Mouse (Mus musculus): ENCODE measurements around the gene AU022252. TPM values are rescaled to one million over a fixed set of nuclear protein-coding genes. Genes with fewer than 3 reads are reported as not detected.
A peak's percentile ranks its signal among the peaks of the same experiment; 100 is the strongest.

Gene AU022252
- total RNA-seq, 2 experiments from 2014 or later = 27.8 to 29.7 TPM

DNA sequence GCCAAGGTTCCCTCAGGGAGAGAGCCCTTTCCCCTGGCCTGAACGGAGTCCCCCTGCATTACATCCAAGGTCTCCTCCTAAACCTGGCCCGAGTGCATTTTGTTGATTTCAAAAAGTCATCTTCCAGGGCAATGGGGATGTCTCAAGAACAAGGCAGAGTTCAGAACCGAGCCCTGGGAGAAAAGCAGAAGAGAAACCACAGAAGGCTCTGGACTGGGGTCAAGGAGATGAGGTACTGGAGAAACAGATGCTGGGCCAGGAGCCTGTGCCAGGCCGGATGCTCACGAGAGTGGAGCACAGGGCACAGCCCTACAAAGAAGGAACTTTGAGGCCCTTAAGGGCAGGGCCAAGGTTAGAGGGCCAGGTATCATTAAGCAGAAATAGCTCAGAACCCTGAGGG, 54.8 kb downstream of the AU022252 start:
- Histone ChIP-seq H3K4me3 (no peak overlapping the region), H3K27ac (0 out of 2 replicates have a peak overlapping the region, but pooled peaks have one; percentile 1)
- intact Hi-C loops (cut with DNase I) = no loop called here
- no peak for TF ChIP-seq CTCF (IDR thresholded peaks at IDR 0.05)
- DNase-seq = peak; percentile 35

DNA sequence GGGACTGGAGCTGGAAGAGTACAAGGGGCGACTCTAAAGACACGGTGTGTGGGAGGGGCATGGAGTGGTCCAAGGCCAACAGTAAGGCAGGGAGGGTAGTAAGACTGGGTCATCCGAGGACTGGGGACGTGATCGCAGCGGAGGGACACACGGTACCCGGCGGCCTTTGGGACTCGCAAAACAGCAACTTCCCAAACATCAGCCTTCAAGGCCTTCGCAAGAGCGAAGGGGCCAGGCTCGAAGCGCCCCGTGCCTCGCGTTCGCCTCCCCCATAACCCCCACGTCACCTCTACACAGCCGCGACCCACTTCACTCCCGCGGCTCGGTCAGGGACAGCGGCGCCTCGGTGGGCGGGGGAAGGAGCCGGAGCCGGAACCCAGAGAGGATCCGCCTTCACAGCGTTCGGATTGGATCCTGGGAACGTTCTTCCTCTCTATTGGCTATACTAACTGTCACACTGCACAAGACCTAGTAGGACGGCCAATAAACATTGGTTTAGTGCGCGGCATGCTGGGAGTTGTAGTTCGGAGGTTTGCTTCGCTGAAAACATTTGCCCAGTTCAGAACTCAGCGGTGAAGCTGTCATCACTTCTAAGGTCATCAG, 58.6 kb downstream of the AU022252 start, which contains the start of gene Zfp691:
Gene Zfp691 (minus strand): TSS at position 345 of the 603 bp plus-strand sequence.
- peak within 1 kb of the TSS; percentile 98 for H3K27ac ChIP-seq
- peak; percentile 95 for DNase-seq
- intact Hi-C loops (cut with DNase I) = no loop called here
- no peak for TF ChIP-seq CTCF (IDR thresholded peaks at IDR 0.05)
- H3K4me3 ChIP-seq = peak within 1 kb of the TSS; percentile 97

DNA sequence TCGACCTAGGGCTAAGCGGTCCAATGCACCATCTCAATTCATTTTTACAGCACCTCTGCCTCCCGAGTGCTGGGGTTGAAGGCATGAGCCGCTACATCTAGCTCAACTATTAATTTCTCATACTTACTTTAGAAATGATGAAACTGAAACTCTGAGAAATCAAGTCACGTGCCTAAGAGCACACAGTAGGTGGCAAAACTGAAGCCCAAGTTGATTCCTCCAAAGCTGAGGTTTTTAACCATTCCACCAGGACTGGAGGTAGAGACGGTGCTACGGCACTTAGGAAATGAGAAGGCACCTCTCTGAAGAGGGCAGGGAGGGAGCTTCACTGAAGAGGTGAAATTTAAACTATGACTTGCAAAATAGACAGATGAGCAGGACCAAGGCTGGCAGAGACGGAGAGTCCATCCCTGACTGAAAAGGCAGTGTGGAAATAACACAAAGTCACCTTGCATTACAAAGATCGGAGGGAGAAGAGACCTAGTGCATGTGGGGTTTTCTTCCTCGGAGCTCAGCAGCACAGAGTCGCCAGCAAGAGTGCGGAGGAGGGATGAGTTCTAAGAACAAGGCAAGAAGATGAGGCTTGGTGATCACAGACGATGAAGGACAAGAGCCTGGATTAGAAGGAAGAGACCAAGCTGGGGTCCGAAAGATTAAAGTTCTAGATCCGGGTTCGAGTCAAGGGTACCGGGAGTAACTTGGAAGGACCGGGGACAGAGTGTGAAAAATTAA, 59.4 kb downstream of the AU022252 start:
- Histone ChIP-seq H3K27ac (peak overlapping the region; percentile 98), H3K4me3 (peak overlapping the region; percentile 97)
- no peak for DNase-seq
- intact Hi-C loops (cut with DNase I) = no loop called here
- no peak for TF ChIP-seq CTCF (IDR thresholded peaks at IDR 0.05)

DNA sequence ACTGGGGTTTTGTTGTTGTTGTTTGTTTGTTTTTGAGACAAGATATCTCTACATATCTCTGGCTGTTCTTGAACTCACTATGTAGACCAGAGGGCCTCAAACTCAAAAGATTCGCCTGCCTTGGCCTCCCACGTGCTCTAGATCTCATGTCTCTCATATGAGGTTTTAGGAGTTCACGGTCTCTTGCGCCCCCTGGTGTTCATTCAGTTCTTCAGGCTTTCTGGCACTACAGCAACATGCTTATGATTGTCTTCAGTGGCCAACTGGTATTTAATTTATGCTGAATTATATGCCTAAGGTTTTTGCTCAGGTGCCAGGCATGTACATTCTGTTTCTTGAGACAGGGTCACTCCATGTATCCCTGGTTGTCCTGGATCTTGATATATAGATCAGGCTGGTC, 64.8 kb downstream of the AU022252 start:
- peak; percentile 84 for DNase-seq
- Histone ChIP-seq H3K4me3 (no peak overlapping the region), H3K27ac (no peak overlapping the region)
- intact Hi-C loops (cut with DNase I) = loop anchor here (1.0 to 5.0 kb wide), 2 partner anchors 35 to 162 kb away; no protein-coding TSS in a partner anchor
- TF ChIP-seq CTCF (IDR thresholded peaks at IDR 0.05) = peak; percentile 91; the same call in 1 of the 2 replicates

DNA sequence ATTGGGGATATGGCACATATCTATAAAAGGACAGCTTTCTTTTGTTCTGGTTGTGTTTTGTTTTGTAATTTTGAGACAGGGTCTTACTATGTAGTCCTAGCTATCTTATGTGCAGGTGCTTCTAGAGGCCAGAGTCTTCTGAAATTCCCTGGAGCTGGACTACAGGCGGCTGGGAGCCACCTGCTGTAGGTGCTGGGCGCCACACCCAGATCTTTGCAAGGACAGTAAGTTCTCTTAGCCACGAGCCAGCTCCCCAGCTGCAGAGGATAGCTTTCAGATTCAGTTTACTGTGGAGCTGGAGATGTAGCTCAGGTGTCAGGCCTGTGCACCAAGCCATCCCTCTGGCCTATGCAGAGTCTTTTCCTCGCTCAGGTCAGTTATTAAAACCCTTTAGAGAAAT, 65.4 kb downstream of the AU022252 start:
- Histone ChIP-seq H3K27ac (no peak overlapping the region), H3K4me3 (no peak overlapping the region)
- intact Hi-C loops (cut with DNase I) = loop anchor here (5.0 kb wide), 1 partner anchor 35 kb away; no protein-coding TSS in a partner anchor
- TF ChIP-seq CTCF (IDR thresholded peaks at IDR 0.05) = no peak
- no peak for DNase-seq

DNA sequence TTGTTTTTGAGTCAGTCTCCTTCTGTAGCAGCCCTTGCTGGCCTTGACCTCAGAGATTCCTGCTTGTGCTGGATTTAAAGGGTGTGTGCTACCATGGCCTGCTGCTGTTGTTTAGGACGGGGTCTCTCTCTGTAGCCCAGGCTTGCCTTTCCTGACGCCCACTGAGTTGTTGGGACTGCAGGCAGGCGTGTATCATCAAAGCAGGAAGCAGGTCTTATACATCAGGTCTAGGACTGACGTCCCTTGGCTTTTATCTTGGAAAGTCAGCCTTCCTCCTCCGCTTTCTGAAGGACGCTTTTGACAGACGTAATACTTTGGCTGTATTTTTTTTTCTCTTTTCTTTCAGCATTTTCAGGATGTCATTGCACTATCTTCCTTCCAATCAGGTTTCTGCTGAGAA, 66.6 kb downstream of the AU022252 start:
- intact Hi-C loops (cut with DNase I) = loop anchor here (5.0 kb wide), 1 partner anchor 36 kb away; no protein-coding TSS in a partner anchor
- no peak for TF ChIP-seq CTCF (IDR thresholded peaks at IDR 0.05)
- no peak for DNase-seq
- H3K27ac ChIP-seq = no peak overlapping the region
- H3K4me3 ChIP-seq = no peak overlapping the region

DNA sequence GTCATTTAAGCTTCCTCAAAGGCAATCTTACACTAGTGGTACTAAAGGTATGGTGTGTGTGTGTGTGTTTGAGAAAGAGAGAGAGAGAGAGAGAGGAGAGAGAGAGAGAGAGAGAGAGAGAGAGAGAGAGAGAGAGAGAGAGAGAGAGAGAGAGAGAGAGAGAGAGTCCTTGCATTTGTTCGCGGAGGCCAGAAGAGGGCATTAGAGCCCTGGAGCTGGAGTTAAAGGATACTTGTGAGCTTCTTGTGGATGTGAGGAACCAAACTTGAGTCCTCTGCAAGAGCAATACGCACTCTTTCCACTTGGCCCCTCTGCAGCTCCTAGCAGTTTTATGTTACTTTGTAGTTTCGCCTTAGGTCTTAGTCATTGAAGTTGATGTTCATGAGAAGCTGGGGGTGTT, 69.5 kb downstream of the AU022252 start:
- no peak for TF ChIP-seq CTCF (IDR thresholded peaks at IDR 0.05)
- Histone ChIP-seq H3K4me3 (no peak overlapping the region), H3K27ac (no peak overlapping the region)
- no peak for DNase-seq
- intact Hi-C loops (cut with DNase I) = no loop called here

DNA sequence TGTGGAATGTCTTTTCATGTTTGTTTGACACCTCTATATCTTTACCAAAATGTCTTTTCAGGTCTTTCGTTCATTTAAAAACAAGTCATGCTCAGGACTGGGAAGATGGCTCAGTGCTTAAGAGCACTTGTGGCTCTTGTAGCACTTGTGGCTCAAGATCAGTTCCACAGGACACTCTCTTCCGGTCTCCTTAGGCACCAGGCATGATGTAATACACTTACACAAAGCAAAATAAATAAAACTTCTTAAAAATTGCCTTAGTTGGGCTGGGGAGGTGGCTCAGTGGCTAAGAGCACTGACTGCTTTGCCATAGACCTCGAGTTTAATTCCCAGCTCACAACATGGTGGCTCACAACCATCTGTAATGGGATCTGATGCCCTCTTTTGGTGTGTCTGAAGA, 71.2 kb downstream of the AU022252 start:
- DNase-seq = no peak
- Histone ChIP-seq H3K27ac (no peak overlapping the region), H3K4me3 (no peak overlapping the region)
- TF ChIP-seq CTCF (IDR thresholded peaks at IDR 0.05) = no peak
- intact Hi-C loops (cut with DNase I) = no loop called here

DNA sequence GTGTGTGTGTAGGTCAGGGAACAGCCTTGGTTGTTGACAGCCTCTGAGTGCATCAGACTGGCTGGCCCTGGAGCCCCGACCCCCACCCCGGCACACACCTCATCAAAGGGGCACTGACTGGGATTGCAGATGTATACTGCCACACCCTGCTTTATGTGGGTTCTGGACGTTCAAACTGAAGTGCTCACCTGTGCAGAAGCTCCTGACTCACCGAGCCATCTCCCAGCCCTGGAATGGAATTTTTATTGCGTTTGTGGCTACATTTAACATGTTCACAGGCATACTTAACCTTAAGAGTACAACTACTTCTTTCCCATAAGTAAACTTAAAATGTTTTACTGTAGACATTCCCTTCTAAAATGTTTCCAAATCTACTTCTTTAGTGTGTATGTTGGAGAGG, 74.6 kb downstream of the AU022252 start:
- DNase-seq = no peak
- Histone ChIP-seq H3K4me3 (no peak overlapping the region), H3K27ac (no peak overlapping the region)
- TF ChIP-seq CTCF (IDR thresholded peaks at IDR 0.05) = no peak
- intact Hi-C loops (cut with DNase I) = no loop called here

DNA sequence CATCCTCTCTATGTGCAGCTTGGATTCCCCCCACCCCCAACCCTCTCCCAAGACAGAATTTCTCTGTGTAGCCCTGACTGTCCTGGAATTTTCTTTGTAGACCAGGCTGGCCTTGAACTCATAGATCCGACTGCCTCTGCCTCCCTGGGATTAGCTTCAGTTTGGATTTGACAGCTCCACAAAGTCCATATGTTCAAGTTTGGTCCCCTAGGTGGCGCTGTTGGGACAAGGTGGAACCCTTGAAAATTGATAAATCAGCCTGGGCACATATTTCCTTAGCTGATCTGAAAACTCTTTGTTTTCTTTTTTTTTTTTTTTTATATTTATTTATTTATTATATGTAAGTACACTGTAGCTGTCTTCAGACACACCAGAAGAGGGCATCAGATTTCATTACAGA, 75.3 kb downstream of the AU022252 start:
- intact Hi-C loops (cut with DNase I) = no loop called here
- H3K27ac ChIP-seq = no peak overlapping the region
- no peak overlapping the region for H3K4me3 ChIP-seq
- TF ChIP-seq CTCF (IDR thresholded peaks at IDR 0.05) = peak; percentile 69
- DNase-seq = peak; percentile 63

Other genes starting within 250 kb of the AU022252 start
- gene Slc2a1, start 124.0 kb downstream of the AU022252 start, total RNA-seq (2021) = 1 to 10 TPM; 5.1 to 6.3 TPM
- gene Zfp691, start 58.5 kb downstream of the AU022252 start, total RNA-seq (2021) = 10 to 100 TPM; 16.8 to 26.4 TPM
- gene Ermap, start 42.7 kb downstream of the AU022252 start, total RNA-seq (2021) = not detected
- gene Svbp, start 37.4 kb downstream of the AU022252 start, total RNA-seq (2021) = 10 to 100 TPM in 1 of 2 experiments, 1 to 10 TPM in 1; 9.7 to 11.9 TPM
- not detected for gene Tmem269, start 14.5 kb downstream of the AU022252 start, total RNA-seq (2021)
- gene P3h1, start 203 bp upstream of the AU022252 start, total RNA-seq (2021) = 10 to 100 TPM in 1 of 2 experiments, 1 to 10 TPM in 1; 9.6 to 12.7 TPM
- 1 to 10 TPM in 1 of 2 experiments, under 1 TPM in 1; 0.86 to 1.1 TPM for gene Cldn19, start 22.7 kb upstream of the AU022252 start, total RNA-seq (2021)
- gene Ybx1, start 61.9 kb upstream of the AU022252 start, total RNA-seq (2021) = 100 to 1,000 TPM; 664 to 696 TPM
- gene Ppih, start 87.8 kb upstream of the AU022252 start, total RNA-seq (2021) = 1 to 10 TPM; 8.1 to 9.6 TPM
- gene Ccdc30, start 182.8 kb upstream of the AU022252 start, total RNA-seq (2021) = not detected
- gene Ppcs, start 189.7 kb upstream of the AU022252 start, total RNA-seq (2021) = 1 to 10 TPM; 4.0 to 5.0 TPM
- gene Zmynd12, start 190.1 kb upstream of the AU022252 start, total RNA-seq (2021) = not detected